Mouse (Mus musculus): ENCODE data around the gene Gm11239.
A peak's percentile ranks its signal among the peaks of the same experiment; 100 is the strongest.
"Not testable (repeated sequence)": the region's sequence is repeated elsewhere in the genome, so short reads cannot be mapped to it uniquely, and the experiment has no call there.

Gm11239 gene

GRCm38 (mm10) chr4:73668054-73668453, at the start of gene Gm11239:
TSS of gene Gm11239 (plus strand) at chr4:73668354.
- not testable (repeated sequence) for DNase-seq

GRCm38 (mm10) chr4:73622684-73623083, 45.5 kb upstream of the Gm11239 start, which contains the start of gene Gm11237:
TSS of gene Gm11237 (plus strand) at chr4:73622984.
- DNase-seq, result not testable (repeated sequence)

- not testable (repeated sequence) for DNase-seq
Measured at GRCm38 (mm10) chr4:73637821-73638220, 30.3 kb upstream of the Gm11239 start, which contains the start of gene Gm11236. TSS of gene Gm11236 (plus strand) at chr4:73638121.

GRCm38 (mm10) chr4:73661864-73662263, 6.3 kb upstream of the Gm11239 start:
- DNase-seq, result peak; percentile 0

- not testable (repeated sequence) for DNase-seq
Measured at GRCm38 (mm10) chr4:73683216-73683615, 15.1 kb downstream of the Gm11239 start, which contains the start of gene Gm428. TSS of gene Gm428 (plus strand) at chr4:73683516.

GRCm38 (mm10) chr4:73718761-73719160, 50.6 kb downstream of the Gm11239 start:
- DNase-seq, result no peak

- DNase-seq, result no peak
Measured at GRCm38 (mm10) chr4:73719819-73720218, 51.7 kb downstream of the Gm11239 start.
